Mouse (Mus musculus) small intestine, adult 2 months (tissue): ENCODE measurements around the gene Stmnd1. TPM values are rescaled to one million over a fixed set of nuclear protein-coding genes. Genes with fewer than 3 reads are reported as not detected.

Source experiments
- H3K27ac ChIP-seq: fragments of 200-500 bp; 2 replicates; pipeline ENCODE4 v1.5.1; 2012; ENCODE audit warnings: low read depth, low read length, control low read depth, inconsistent platforms; ENCODE audit not compliant: insufficient read depth
- H3K27me3 ChIP-seq: fragments of 200-500 bp; 2 replicates; pipeline ENCODE4 v1.6.1; 2012; ENCODE audit warnings: mild to moderate bottlenecking, moderate library complexity, low read length, inconsistent platforms; ENCODE audit not compliant: control insufficient read depth, insufficient read depth
- H3K36me3 ChIP-seq: fragments of 200-500 bp; 2 replicates; pipeline ENCODE4 v1.6.1; 2012; ENCODE audit warnings: mild to moderate bottlenecking, low read length, control low read depth, inconsistent platforms; ENCODE audit not compliant: control insufficient read depth, insufficient read depth
- H3K4me1 ChIP-seq: fragments of 200-500 bp; 2 replicates; pipeline ENCODE4 v1.6.1; 2012; ENCODE audit warnings: low read length, inconsistent platforms, mixed read lengths; ENCODE audit not compliant: control insufficient read depth, insufficient read depth, insufficient read length
- H3K4me3 ChIP-seq: fragments of 200-500 bp; 2 replicates; pipeline ENCODE4 v1.5.1; 2012; ENCODE audit warnings: low read depth, mild to moderate bottlenecking, control low read depth, inconsistent platforms, low read length, moderate library complexity
- CTCF ChIP-seq: fragments of 200-500 bp; IDR thresholded peaks from 2 replicates; pipeline ENCODE4 v1.5.1; 2012; ENCODE audit warnings: low read depth, mild to moderate bottlenecking, control low read depth, inconsistent platforms, low read length, moderate library complexity, mixed read lengths; ENCODE audit not compliant: insufficient replicate concordance, insufficient read length; ENCODE audit errors: extremely low read depth
- POLR2A ChIP-seq: fragments of 200-500 bp; IDR thresholded peaks from 2 replicates; pipeline ENCODE4 v1.6.1; 2012; ENCODE audit warnings: low read depth, mild to moderate bottlenecking, control low read depth, inconsistent platforms, low read length, moderate library complexity
- WGBS: fragments of 180-500 bp; shearing (Covaris S2); methylation state at CpG from one replicate; pipeline ENCODE4 v1.1.7; 2018; 5-methylcytosine and 5-hydroxymethylcytosine counted together
- polyA plus RNA-seq: library from polyadenylated mRNA; depleted of rRNA; stranded (reverse); fragments of >200 nt; gene quantifications from 2 replicates; pipeline ENCODE4 v1.2.3, GENCODE M21; 2012

Gene Stmnd1
- polyA plus RNA-seq, 1 experiment: not detected

DNA sequence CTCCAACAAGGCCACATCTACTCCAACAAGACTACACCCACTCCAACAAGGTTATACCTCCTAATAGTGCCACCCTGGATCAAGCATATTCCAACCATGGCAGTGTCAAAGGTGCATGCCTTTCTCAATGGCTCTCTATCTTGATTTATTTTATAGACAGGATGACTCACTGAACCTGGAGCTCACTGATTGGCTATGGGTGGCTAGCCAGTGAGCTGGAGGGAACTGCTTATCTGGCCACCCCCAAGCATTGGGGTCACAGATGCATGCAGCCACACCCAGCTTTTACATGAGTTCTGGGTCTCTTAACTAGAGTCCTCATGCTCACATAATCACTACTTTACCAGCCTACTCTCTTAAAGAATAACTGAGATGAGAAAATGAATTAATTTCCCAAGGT is 5.7 kb upstream of the Stmnd1 start:
- Histone ChIP-seq H3K27me3 (no peaks in the 10 kb centered on the region), H3K4me3 (no peak overlapping the region), H3K4me1 (peaks cover 24% of the 10 kb centered on the region; the same call in 1 of the 2 replicates), H3K36me3 (no peaks in the 10 kb centered on the region), H3K27ac (peak overlapping the region; percentile 85)
- no peak for TF ChIP-seq CTCF
- TF ChIP-seq POLR2A: no peak

GRCm38 (mm10) chr13:46268341-46268740 is 5.2 kb upstream of the Stmnd1 start:
- Histone ChIP-seq H3K27ac (peak overlapping the region; percentile 85), H3K4me3 (no peak overlapping the region), H3K36me3 (no peaks in the 10 kb centered on the region), H3K4me1 (peaks cover 25% of the 10 kb centered on the region; the same call in 1 of the 2 replicates), H3K27me3 (no peaks in the 10 kb centered on the region)
- TF ChIP-seq POLR2A (no peak; the same call in 1 of the 2 replicates), CTCF (no peak)
- 11% methylated on average over 3 of the region's 3 CpGs for whole genome bisulfite sequencing

GRCm38 (mm10) chr13:46268815-46269445 is 4.6 kb upstream of the Stmnd1 start:
- Histone ChIP-seq H3K27ac (peak overlapping the region; percentile 79), H3K27me3 (no peaks in the 10 kb centered on the region), H3K4me1 (peaks cover 25% of the 10 kb centered on the region; the same call in 1 of the 2 replicates), H3K4me3 (no peak overlapping the region), H3K36me3 (no peaks in the 10 kb centered on the region)
- TF ChIP-seq POLR2A (no peak), CTCF (no peak)
- 26% methylated on average over 7 of the region's 7 CpGs for WGBS

GRCm38 (mm10) chr13:46272811-46273452 is 589 bp upstream of the Stmnd1 start:
- no peak overlapping the region for H3K4me3 ChIP-seq
- H3K27ac ChIP-seq: no peak overlapping the region
- peaks cover 25% of the 10 kb centered on the region; the same call in 1 of the 2 replicates for H3K4me1 ChIP-seq
- no peaks in the 10 kb centered on the region for H3K36me3 ChIP-seq
- WGBS: 9% methylated on average over 17 of the region's 17 CpGs
- no peaks in the 10 kb centered on the region for H3K27me3 ChIP-seq
- TF ChIP-seq POLR2A: no peak
- TF ChIP-seq CTCF: no peak

DNA sequence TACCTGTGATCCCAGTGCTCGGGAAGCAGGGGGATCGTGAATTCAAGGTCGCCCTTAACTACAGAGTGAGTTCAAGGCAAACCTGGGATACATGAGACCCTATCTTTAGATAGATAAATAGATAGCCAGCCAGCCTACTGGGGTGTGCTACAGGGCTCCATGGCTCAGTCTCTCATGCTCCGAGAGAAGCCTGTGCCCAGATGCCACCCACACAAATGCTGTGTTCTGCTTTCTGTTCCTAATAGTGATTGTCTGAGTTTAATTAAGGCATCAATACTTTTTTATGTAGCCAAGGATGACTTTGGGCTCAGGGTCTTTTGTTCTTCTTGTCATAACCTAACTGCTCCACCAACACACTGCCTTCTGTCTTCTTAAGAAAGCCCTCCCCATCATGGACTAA is 2.2 kb downstream of the Stmnd1 start:
- H3K27ac ChIP-seq: no peak overlapping the region
- TF ChIP-seq CTCF: no peak
- no peak for TF ChIP-seq POLR2A
- H3K4me1 ChIP-seq: peaks cover 14% of the 10 kb centered on the region; the same call in 1 of the 2 replicates
- no peaks in the 10 kb centered on the region for H3K36me3 ChIP-seq
- H3K4me3 ChIP-seq: no peak overlapping the region
- no peaks in the 10 kb centered on the region for H3K27me3 ChIP-seq
- WGBS: 94% methylated on average over 4 of the region's 4 CpGs

DNA sequence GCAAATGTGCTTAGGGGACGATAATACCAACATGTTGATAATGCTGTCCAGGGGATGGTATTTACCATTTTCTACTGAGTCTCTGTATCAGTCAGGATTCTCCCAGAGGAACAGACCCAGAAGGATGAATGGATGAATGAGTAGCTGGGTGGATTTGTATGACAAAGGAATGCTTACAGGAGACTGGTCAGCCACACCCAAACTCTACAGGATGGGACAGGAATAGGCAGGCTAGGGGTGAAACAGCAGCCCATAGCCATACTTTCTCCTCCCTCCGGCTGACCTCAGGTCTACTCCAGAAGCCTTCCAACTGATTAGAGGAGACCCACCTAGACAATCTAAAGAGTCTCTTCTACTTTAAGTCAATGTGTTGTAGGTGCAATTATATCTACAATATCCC is 9.0 kb downstream of the Stmnd1 start:
- WGBS: 91% methylated on average over 2 of the region's 2 CpGs
- Histone ChIP-seq H3K27me3 (no peaks in the 10 kb centered on the region), H3K4me3 (no peak overlapping the region), H3K4me1 (no peaks in the 10 kb centered on the region), H3K27ac (no peak overlapping the region), H3K36me3 (no peaks in the 10 kb centered on the region)
- no peak for TF ChIP-seq CTCF
- TF ChIP-seq POLR2A: no peak

- Histone ChIP-seq H3K27ac (no peak overlapping the region), H3K27me3 (no peaks in the 10 kb centered on the region), H3K4me3 (no peak overlapping the region), H3K36me3 (no peaks in the 10 kb centered on the region), H3K4me1 (no peaks in the 10 kb centered on the region; the same call in 1 of the 2 replicates)
- 74% methylated on average over 8 of the region's 8 CpGs for WGBS
- TF ChIP-seq POLR2A: no peak
- TF ChIP-seq CTCF: no peak
Observed at GRCm38 (mm10) chr13:46287801-46288200, 14.3 kb downstream of the Stmnd1 start.
